Mouse (Mus musculus): Measurements from ENCODE around the gene Ufl1. TPM values are rescaled to one million over a fixed set of nuclear protein-coding genes. Genes with fewer than 3 reads are reported as not detected.
A peak's percentile ranks its signal among the peaks of the same experiment; 100 is the strongest.
"Not testable (repeated sequence)": the region's sequence is repeated elsewhere in the genome, so short reads cannot be mapped to it uniquely, and the experiment has no call there.

Ufl1 gene
- polyA plus RNA-seq, 2 experiments: 2.9 to 18.8 TPM

DNA sequence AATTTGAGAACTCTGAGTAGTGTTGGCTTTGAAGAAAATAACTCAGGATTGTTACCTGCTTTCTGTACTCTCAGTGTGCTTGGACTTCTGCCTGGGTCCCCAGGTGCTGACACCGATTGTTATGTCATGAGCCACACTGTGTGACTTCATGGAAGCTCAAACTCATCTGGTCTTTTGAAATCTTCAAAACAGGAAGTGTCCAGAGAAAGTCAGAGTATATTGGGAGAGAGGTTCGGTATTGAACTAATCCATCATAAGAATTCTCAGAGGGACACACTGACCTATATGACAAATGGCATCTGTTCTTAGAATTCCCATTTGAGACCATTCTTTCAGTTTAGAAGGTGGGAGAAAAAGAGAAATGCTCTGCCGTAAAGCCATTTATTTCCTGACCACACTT is 38.8 kb downstream of the Ufl1 start, which contains the start of gene Fhl5:
Gene Fhl5 (minus strand): TSS at position 101 of the 400 bp plus-strand sequence.
- H3K9ac ChIP-seq (replicated peaks): no peak within 1 kb of the TSS
- no peaks in the 10 kb centered on the region for H3K36me3 ChIP-seq (replicated peaks; ENCODE audit: control insufficient read depth, insufficient read depth, low read depth)
- no peak for ATAC-seq (ENCODE audit: insufficient read depth)
- WGBS (ENCODE audit: insufficient replicate concordance): 66% methylated on average over 3 of the region's 3 CpGs
- no peaks in the 10 kb centered on the region for H3K4me1 ChIP-seq (replicated peaks; ENCODE audit: control insufficient read depth in 2 of 2, insufficient read depth in 2 of 2, low read length in 1 of 2)
- DNase-seq (ENCODE audit: low read depth in 3 of 3, low spot score in 3 of 3): no peak
- no peak within 1 kb of the TSS for H3K4me2 ChIP-seq (ENCODE audit: low read depth)
- no peak within 1 kb of the TSS for H3K27ac ChIP-seq
- no peaks in the 10 kb centered on the region for H3K27me3 ChIP-seq (ENCODE audit: control insufficient read depth, insufficient read depth, low read length)
- TF ChIP-seq EP300 (IDR thresholded peaks at IDR 0.05; ENCODE audit: low read depth) (no peak), CTCF (IDR thresholded peaks at IDR 0.05; ENCODE audit: low read depth) (no peak)
- no peak within 1 kb of the TSS for H3K4me3 ChIP-seq (ENCODE audit: insufficient read depth in 1 of 2, low read depth in 2 of 2, low read length in 2 of 2)
- no peaks in the 10 kb centered on the region for H3K9me3 ChIP-seq (ENCODE audit: control insufficient read depth, low read length)

DNA sequence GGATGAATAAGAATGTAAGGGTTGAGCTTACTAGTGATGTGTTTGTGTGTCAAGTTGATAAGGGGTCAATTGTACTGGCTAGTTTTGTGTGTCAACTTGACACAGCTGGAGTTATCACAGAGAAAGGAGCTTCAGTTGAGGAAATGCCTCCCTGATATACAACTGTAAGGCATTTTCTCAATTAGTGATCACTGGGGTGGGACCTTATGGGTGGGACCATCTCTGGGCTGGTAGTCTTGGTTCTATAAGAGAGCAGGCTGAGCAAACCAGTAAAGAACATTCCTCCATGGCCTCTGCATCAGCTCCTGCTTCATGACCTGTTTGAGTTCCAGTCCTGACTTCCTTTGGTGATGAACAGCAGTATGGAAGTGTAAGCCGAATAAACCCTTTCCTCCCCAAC is 46.0 kb downstream of the Ufl1 start:
- TF ChIP-seq EP300 (IDR thresholded peaks at IDR 0.05; ENCODE audit: low read depth): 0 out of 2 replicates have a peak, but pooled peaks have one; percentile 10
- ATAC-seq (ENCODE audit: insufficient read depth): peak; percentile 52; the same call in 1 of the 2 replicates

DNA sequence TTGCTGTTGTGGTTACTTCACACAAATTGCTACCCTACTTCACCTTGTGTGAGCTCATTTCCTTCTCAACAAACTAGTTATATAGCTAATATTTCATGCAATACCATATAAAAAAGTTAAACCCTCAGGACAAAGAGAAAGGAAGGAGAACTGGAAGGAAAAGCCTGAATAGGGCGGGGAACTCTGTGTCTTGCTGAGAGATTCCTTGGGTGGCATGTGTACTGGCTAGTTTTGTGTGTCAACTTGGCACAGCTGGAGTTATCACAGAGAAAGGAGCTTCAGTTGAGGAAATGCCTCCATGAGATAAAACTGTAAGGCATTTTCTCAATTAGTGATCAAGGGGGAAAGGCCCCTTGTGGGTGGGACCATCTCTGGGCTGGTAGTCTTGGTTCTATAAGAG is 47.9 kb downstream of the Ufl1 start:
- 0 out of 2 replicates have a peak overlapping the region, but pooled peaks have one; percentile 29 for H3K27ac ChIP-seq
- WGBS (ENCODE audit: insufficient replicate concordance): 25% methylated on average over 1 of the region's 1 CpGs

More for the DNA sequence above, 46.0 kb downstream of the Ufl1 start:
- H3K4me1 ChIP-seq (replicated peaks; ENCODE audit: control insufficient read depth in 2 of 2, insufficient read depth in 2 of 2, low read length in 1 of 2); H3K36me3 ChIP-seq (replicated peaks; ENCODE audit: control insufficient read depth, insufficient read depth, low read depth); H3K9me3 ChIP-seq (ENCODE audit: control insufficient read depth, low read length); DNase-seq (ENCODE audit: low read depth in 3 of 3, low spot score in 3 of 3); H3K27ac ChIP-seq; H3K4me3 ChIP-seq (ENCODE audit: insufficient read depth in 1 of 2, low read depth in 2 of 2, low read length in 2 of 2); H3K27me3 ChIP-seq (ENCODE audit: control insufficient read depth, insufficient read depth, low read length); H3K9ac ChIP-seq (replicated peaks): not testable (repeated sequence)
- H3K4me2 ChIP-seq (ENCODE audit: low read depth): peak overlapping the region; percentile 11; the same call in 1 of the 2 replicates
- WGBS (ENCODE audit: insufficient replicate concordance): 83% methylated on average over 1 of the region's 1 CpGs

DNA sequence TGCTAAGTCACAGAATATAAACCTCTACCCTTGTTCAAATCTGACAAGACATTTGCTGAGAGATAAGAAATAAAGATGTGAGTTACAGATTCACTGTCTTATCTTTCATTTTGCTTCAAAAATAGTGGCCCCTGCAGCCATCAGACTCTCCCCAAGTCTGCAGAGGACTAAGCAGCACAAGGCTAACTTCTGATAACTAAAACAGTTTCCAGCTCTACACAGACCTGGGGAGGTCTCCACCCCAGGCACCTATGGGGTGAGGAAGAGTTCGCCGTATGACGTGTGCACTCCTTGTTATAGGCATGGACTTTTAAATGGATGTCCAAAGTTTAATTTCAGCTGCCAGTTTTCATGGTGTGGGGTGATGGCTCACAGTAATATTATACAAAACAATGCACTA is 49.1 kb downstream of the Ufl1 start:
- H3K4me1 ChIP-seq (replicated peaks; ENCODE audit: control insufficient read depth in 2 of 2, insufficient read depth in 2 of 2, low read length in 1 of 2): peaks cover 0 to 4% of the 10 kb centered on the region in 2 experiments; a peak in 1 of 4 replicates
- no peak for DNase-seq (ENCODE audit: low read depth in 3 of 3, low spot score in 3 of 3)
- 58% methylated on average over 3 of the region's 3 CpGs for WGBS (ENCODE audit: insufficient replicate concordance)
- no peak for TF ChIP-seq EP300 (IDR thresholded peaks at IDR 0.05; ENCODE audit: low read depth)
- TF ChIP-seq CTCF (IDR thresholded peaks at IDR 0.05; ENCODE audit: low read depth): no peak
- no peak overlapping the region for H3K9ac ChIP-seq (replicated peaks)
- H3K4me3 ChIP-seq (ENCODE audit: insufficient read depth in 1 of 2, low read depth in 2 of 2, low read length in 2 of 2): no peak overlapping the region
- no peaks in the 10 kb centered on the region for H3K27me3 ChIP-seq (ENCODE audit: control insufficient read depth, insufficient read depth, low read length)
- H3K36me3 ChIP-seq (replicated peaks; ENCODE audit: control insufficient read depth, insufficient read depth, low read depth): no peaks in the 10 kb centered on the region
- ATAC-seq (ENCODE audit: insufficient read depth): no peak
- H3K27ac ChIP-seq: no peak overlapping the region
- no peak overlapping the region for H3K4me2 ChIP-seq (ENCODE audit: low read depth)
- H3K9me3 ChIP-seq (ENCODE audit: control insufficient read depth, low read length): no peaks in the 10 kb centered on the region

More for the DNA sequence above, 47.9 kb downstream of the Ufl1 start:
- not testable (repeated sequence) for H3K36me3 ChIP-seq (replicated peaks; ENCODE audit: control insufficient read depth, insufficient read depth, low read depth); H3K4me2 ChIP-seq (ENCODE audit: low read depth); H3K9ac ChIP-seq (replicated peaks); H3K4me1 ChIP-seq (replicated peaks; ENCODE audit: control insufficient read depth in 2 of 2, insufficient read depth in 2 of 2, low read length in 1 of 2); H3K27me3 ChIP-seq (ENCODE audit: control insufficient read depth, insufficient read depth, low read length); H3K9me3 ChIP-seq (ENCODE audit: control insufficient read depth, low read length); H3K4me3 ChIP-seq (ENCODE audit: insufficient read depth in 1 of 2, low read depth in 2 of 2, low read length in 2 of 2); DNase-seq (ENCODE audit: low read depth in 3 of 3, low spot score in 3 of 3)
- peak; percentile 68 for ATAC-seq (ENCODE audit: insufficient read depth)

DNA sequence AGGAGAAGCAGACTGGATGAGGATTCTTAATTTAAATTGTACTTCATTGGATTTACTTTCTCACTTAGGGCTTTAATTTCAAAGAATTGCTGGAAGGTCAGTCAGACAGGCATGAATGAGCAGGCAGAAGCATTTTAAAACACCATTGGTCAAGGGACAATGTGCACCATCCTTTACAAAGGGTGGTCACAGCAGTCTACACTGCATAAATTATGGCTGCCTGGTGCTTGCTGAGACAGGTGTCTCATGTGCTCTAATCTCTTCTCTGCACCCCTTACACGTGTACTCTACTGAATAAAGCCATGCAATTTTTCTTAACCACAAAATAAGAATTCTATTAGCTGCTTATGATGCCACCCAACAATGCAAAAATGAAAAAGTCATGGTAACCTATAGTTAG is 54.1 kb downstream of the Ufl1 start:
- no peak overlapping the region for H3K4me2 ChIP-seq (ENCODE audit: low read depth)
- H3K9ac ChIP-seq (replicated peaks): no peak overlapping the region
- ATAC-seq (ENCODE audit: insufficient read depth) (no peak), DNase-seq (ENCODE audit: low read depth in 3 of 3, low spot score in 3 of 3) (no peak)
- TF ChIP-seq CTCF (IDR thresholded peaks at IDR 0.05; ENCODE audit: low read depth): no peak
- TF ChIP-seq EP300 (IDR thresholded peaks at IDR 0.05; ENCODE audit: low read depth): no peak
- no peaks in the 10 kb centered on the region for H3K27me3 ChIP-seq (ENCODE audit: control insufficient read depth, insufficient read depth, low read length)
- 23% methylated on average over 1 of the region's 1 CpGs for WGBS (ENCODE audit: insufficient replicate concordance)
- no peaks in the 10 kb centered on the region for H3K4me1 ChIP-seq (replicated peaks; ENCODE audit: control insufficient read depth in 2 of 2, insufficient read depth in 2 of 2, low read length in 1 of 2)
- H3K27ac ChIP-seq: no peak overlapping the region
- no peaks in the 10 kb centered on the region for H3K9me3 ChIP-seq (ENCODE audit: control insufficient read depth, low read length)
- no peak overlapping the region for H3K4me3 ChIP-seq (ENCODE audit: insufficient read depth in 1 of 2, low read depth in 2 of 2, low read length in 2 of 2)
- H3K36me3 ChIP-seq (replicated peaks; ENCODE audit: control insufficient read depth, insufficient read depth, low read depth): no peaks in the 10 kb centered on the region

Measured in liver, embryonic 14.5 days (tissue).